Mouse (Mus musculus) thymus, postnatal 4 days (tissue): Measurements from ENCODE around the gene 1810062G17Rik.

Source experiments
- DNase-seq: peaks from one replicate; pipeline ENCODE4 v3.0.0; 2021

The 1810062G17Rik gene

DNA sequence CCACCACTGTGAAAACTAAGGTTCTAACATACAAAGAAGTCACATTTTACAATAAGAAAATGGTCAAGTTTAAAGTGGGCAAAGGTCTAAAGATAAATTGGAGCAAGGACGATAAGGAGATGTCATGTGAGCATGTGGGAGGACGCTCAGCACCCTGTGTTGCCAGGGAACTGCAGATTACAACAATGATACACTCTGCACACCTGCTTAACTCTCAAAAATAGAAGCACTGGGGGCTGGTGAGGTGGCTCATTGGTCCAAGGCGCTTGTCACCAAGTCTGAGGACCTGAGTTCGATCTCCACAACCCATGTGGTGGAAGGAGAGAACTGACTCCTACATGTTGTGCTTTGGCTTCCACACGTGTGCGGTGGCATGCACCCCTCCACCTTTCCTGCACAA lies 35.8 kb downstream of the 1810062G17Rik start:
- no peak for DNase-seq

DNA sequence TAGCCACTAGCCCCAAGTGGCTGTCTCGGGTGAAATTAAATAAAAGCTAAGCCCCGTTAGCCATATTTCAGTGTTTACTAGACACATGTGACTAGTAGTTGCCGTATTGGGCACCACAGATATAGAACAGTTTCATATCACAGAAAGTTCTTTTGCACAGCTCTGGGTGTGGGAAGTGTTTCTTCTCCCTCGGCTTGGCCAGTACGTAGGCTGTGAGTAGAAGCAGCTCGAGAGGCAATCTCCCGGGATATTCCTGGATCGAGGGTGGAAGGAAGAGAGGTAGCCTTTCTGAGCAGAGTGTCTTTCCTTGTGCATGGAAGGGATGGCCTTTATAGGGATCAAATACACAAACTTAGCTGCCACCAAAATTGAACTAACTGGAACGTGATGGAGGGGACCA lies 40.5 kb downstream of the 1810062G17Rik start:
- DNase-seq = no peak

DNA sequence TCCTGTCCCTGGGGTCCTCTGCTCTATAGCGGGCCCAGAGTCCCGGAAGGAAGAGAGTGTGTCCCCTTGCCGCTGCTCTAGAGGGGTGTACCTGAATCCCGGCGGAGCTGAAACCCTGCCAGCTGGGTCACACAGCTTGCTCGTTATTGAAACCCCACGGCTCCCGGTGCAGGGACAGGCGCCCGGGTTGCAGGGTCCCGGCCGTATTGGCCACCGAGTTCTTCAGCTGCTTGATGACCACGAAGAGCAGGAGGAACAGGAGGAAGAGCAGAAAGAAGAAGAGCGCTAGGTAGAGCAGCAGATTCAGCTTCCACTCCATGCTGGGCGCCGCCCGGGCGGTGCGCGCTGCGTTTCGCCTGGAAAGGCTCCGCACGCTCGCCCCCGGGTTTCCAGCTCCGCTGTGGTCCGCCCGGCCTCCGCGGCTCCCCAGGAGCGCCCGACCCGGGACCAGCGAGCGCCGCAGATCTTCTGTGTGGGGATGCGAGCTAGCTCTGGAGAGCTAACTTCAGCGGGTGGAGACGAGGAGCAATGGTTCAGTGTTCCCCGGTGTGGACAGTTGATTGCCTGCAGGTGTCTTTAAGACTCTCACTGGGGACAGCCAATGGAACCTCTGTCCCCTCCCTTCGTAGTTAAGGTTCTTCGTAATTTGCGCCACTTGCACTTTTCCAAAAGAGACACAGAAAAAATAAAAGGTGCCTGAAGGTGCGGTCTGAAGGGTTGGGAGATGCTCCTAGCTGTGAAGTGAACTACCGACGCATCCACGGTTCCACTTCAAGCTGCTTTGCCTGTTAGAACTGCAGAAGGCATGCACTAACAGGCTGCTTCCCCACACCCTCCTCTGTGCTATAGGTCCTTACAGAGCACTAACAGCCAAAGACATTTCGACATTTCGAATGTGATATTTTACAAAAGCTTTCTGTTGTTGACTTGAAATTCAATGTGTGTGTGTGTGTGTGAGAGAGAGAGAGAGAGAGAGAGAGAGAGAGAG lies 45.6 kb downstream of the 1810062G17Rik start, which contains the start of gene Gm11549:
Gene Gm11549, minus strand, starts transcription at position 741 of the 988 bp plus-strand sequence.
- peak; percentile 31 for DNase-seq

DNA sequence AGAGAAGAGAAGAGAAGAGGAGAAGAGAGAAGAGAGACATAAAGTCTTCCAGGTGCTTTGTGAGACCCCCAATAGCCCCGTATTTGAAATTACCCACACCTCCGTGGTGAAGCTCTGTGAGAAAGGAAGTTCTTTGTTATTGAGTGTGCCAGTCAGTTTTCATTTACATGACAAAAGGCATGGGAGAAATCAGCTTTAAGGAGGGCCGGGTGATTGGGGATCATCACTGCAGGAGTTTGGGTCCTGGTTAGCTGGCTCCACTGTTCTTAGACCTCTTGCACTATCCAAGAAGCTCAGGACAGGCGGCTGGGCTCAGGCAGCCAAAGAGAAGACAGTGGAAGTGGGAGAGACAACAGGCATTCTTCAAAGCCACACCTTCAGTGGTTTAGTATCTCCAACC lies 46.4 kb downstream of the 1810062G17Rik start:
- DNase-seq = no peak

DNA sequence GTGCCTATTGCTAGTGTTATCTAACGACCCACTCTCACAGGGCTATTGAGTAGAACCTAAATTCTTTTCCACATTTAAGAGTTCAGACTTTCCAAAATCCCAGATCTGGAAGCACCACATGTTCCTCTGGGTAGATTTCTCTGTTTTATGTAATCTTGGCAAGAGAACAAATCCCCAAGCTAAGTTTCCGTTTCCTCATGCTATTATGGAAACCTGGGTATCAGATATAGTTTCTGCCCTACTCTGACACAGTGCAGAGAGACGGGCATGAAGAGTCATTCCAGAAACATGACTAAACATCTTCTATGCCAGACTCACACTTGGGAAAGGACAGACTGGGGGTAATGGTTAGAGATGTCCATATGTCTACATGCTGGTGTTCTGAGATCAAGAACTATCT lies 48.7 kb downstream of the 1810062G17Rik start:
- DNase-seq = no peak

DNA sequence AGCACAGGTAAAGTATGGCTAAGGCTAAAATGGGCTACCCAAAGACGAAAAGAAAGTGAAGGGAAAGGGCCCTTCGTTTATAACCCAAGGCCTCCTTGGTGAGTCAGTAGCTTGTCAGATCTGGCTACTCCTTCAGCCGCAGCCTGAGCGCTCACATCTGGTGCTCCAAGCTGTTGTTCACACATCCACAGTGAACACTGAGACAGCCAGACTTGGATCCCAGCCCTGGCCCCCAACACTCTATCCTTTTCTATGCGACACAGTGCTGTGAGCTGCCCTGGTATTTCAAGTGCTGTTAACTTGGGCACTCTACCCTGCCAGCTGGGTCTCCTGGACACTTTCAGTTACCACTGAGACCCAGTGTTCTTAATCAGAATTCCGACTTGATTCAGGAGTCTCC lies 54.6 kb downstream of the 1810062G17Rik start:
- DNase-seq = no peak

DNA sequence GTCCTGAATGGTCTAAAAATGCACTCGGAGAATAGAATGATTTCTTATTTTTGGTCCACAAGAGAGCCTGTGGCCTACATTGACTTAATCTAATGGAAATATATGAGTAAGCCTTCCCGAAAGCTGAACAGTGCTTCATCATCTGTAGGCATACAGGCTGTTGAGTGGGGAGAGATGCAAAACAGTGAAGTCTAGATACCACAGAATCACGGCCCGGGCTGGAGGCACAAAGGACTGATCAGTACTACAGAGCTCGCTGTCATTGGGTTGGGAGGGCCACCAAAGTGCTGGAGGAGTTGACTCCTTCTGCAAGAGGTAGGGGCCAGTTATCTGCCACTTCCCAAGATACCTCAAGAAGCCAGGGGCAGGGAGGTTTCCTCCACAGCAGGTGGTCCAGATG lies 55.0 kb downstream of the 1810062G17Rik start:
- DNase-seq = no peak

DNA sequence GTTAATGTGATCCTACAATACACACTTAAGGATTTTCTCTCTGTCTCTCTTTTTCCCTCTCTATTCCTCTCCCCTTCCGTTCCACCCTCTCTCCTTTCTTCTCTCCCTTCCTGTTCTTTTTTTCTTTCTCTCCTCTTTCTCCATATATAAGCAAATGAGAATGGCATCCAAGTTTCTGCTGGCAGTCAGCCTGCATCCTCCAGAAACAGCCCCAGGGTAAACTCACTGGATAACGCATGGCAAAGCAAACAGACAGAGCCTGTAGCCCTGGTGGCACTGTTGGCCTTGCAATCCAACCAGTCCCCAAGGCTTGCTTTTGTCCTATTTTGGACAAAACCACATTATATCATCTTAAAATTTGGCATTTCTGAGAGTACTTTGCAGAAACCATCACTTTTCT lies 55.5 kb downstream of the 1810062G17Rik start:
- DNase-seq = no peak
